Mouse (Mus musculus): ENCODE data around the gene Tenm2. TPM values are rescaled to one million over a fixed set of nuclear protein-coding genes. Genes with fewer than 3 reads are reported as not detected.

Tenm2 gene
- polyA plus RNA-seq, 1 experiment = 0.01 TPM

GRCm38 (mm10) chr11:36488666-36489065 lies 747.1 kb downstream of the Tenm2 start:
- H3K4me3 ChIP-seq (replicated peaks) = no peak overlapping the region
- no peaks in the 10 kb centered on the region for H3K36me3 ChIP-seq (replicated peaks; ENCODE audit: low read length)
- peaks cover 4% of the 10 kb centered on the region; the same call in 1 of the 2 replicates for H3K9me3 ChIP-seq
- no peaks in the 10 kb centered on the region for H3K27me3 ChIP-seq (replicated peaks)
- H3K4me1 ChIP-seq = no peaks in the 10 kb centered on the region
- TF ChIP-seq FLI1 (IDR thresholded peaks at IDR 0.05; ENCODE audit: low read length) (no peak), GATA1 (IDR thresholded peaks at IDR 0.05; ENCODE audit: borderline replicate concordance, low read length) (no peak)

GRCm38 (mm10) chr11:36486092-36486491 lies 749.7 kb downstream of the Tenm2 start:
- Histone ChIP-seq H3K4me3 (replicated peaks) (no peak overlapping the region), H3K9me3 (peaks cover 4% of the 10 kb centered on the region), H3K4me1 (no peaks in the 10 kb centered on the region), H3K36me3 (replicated peaks; ENCODE audit: low read length) (no peaks in the 10 kb centered on the region), H3K27me3 (replicated peaks) (no peaks in the 10 kb centered on the region)
- TF ChIP-seq FLI1 (IDR thresholded peaks at IDR 0.05; ENCODE audit: low read length) (no peak), GATA1 (IDR thresholded peaks at IDR 0.05; ENCODE audit: borderline replicate concordance, low read length) (no peak)

GRCm38 (mm10) chr11:36484466-36485069 lies 751.2 kb downstream of the Tenm2 start:
- H3K27me3 ChIP-seq (replicated peaks) = no peaks in the 10 kb centered on the region
- H3K36me3 ChIP-seq (replicated peaks; ENCODE audit: low read length) = no peaks in the 10 kb centered on the region
- no peak overlapping the region for H3K4me3 ChIP-seq (replicated peaks)
- no peaks in the 10 kb centered on the region for H3K4me1 ChIP-seq
- H3K9me3 ChIP-seq = peaks cover 4% of the 10 kb centered on the region
- TF ChIP-seq FLI1 (IDR thresholded peaks at IDR 0.05; ENCODE audit: low read length) (no peak), GATA1 (IDR thresholded peaks at IDR 0.05; ENCODE audit: borderline replicate concordance, low read length) (no peak)

DNA sequence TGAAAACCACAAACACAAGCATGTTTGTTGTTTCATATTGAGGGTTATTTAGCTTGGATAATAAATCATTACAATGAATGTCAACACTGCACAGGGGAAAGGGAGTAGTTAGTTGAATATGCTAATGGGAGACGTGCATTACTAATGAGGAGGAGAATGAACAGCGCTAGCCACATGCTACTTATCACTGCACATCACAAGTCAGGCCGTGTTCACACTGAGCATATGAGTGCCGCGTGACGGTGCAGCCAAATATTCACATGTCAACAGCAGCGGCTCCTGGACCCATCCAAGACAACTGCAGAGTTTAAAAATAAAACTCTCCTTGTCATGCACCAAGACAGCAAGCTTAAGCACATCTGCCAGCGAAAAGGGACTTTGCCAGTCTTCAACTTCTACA lies 753.6 kb downstream of the Tenm2 start:
- H3K4me3 ChIP-seq (replicated peaks) = no peak overlapping the region
- no peak for TF ChIP-seq FLI1 (IDR thresholded peaks at IDR 0.05; ENCODE audit: low read length)
- no peak for TF ChIP-seq GATA1 (IDR thresholded peaks at IDR 0.05; ENCODE audit: borderline replicate concordance, low read length)
- H3K27me3 ChIP-seq (replicated peaks) = no peaks in the 10 kb centered on the region
- H3K36me3 ChIP-seq (replicated peaks; ENCODE audit: low read length) = no peaks in the 10 kb centered on the region
- H3K4me1 ChIP-seq = no peaks in the 10 kb centered on the region
- H3K9me3 ChIP-seq = peaks cover 4% of the 10 kb centered on the region

- Histone ChIP-seq H3K4me3 (replicated peaks) (no peak overlapping the region), H3K4me1 (no peaks in the 10 kb centered on the region), H3K9me3 (peaks cover 4% of the 10 kb centered on the region), H3K36me3 (replicated peaks; ENCODE audit: low read length) (no peaks in the 10 kb centered on the region), H3K27me3 (replicated peaks) (no peaks in the 10 kb centered on the region)
- TF ChIP-seq FLI1 (IDR thresholded peaks at IDR 0.05; ENCODE audit: low read length) (no peak), GATA1 (IDR thresholded peaks at IDR 0.05; ENCODE audit: borderline replicate concordance, low read length) (no peak)
Measured at GRCm38 (mm10) chr11:36481524-36481923, 754.2 kb downstream of the Tenm2 start.

- H3K4me1 ChIP-seq = no peaks in the 10 kb centered on the region
- TF ChIP-seq FLI1 (IDR thresholded peaks at IDR 0.05; ENCODE audit: low read length) (no peak), GATA1 (IDR thresholded peaks at IDR 0.05; ENCODE audit: borderline replicate concordance, low read length) (no peak)
- peaks cover 4% of the 10 kb centered on the region for H3K9me3 ChIP-seq
- no peaks in the 10 kb centered on the region for H3K36me3 ChIP-seq (replicated peaks; ENCODE audit: low read length)
- no peaks in the 10 kb centered on the region for H3K27me3 ChIP-seq (replicated peaks)
- no peak overlapping the region for H3K4me3 ChIP-seq (replicated peaks)
Measured at GRCm38 (mm10) chr11:36481086-36481485, 754.7 kb downstream of the Tenm2 start.

GRCm38 (mm10) chr11:36469811-36470551 lies 765.8 kb downstream of the Tenm2 start:
- Histone ChIP-seq H3K9me3 (peaks cover 8% of the 10 kb centered on the region; the same call in 1 of the 2 replicates), H3K4me3 (replicated peaks) (no peak overlapping the region), H3K27me3 (replicated peaks) (no peaks in the 10 kb centered on the region), H3K36me3 (replicated peaks; ENCODE audit: low read length) (no peaks in the 10 kb centered on the region), H3K4me1 (no peaks in the 10 kb centered on the region)
- TF ChIP-seq GATA1 (IDR thresholded peaks at IDR 0.05; ENCODE audit: borderline replicate concordance, low read length) = no peak
- TF ChIP-seq FLI1 (IDR thresholded peaks at IDR 0.05; ENCODE audit: low read length) = no peak

DNA sequence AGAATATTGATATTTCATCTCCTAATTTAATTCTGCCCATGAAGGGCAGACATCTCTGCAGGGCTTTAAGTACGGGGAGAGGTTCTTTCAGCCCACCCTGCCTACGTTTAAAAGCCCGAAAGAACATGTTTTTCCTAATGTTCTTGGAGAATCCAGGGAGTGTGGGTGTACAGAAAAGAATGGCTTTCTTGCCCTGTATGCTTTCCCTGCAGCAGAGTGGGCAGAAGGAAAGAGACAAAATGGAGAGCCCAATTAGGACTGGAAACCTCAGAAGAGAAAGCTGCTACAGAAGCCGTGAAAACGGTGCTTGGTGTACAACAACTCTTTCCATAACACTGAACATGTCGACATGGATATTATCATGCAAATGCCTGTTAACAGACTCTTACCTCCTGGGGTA lies 777.3 kb downstream of the Tenm2 start:
- H3K4me3 ChIP-seq (replicated peaks) = no peak overlapping the region
- no peaks in the 10 kb centered on the region for H3K4me1 ChIP-seq
- H3K9me3 ChIP-seq = 0 out of 2 replicates have a peak, but pooled peaks cover 9% of the 10 kb centered on the region
- no peaks in the 10 kb centered on the region for H3K36me3 ChIP-seq (replicated peaks; ENCODE audit: low read length)
- H3K27me3 ChIP-seq (replicated peaks) = no peaks in the 10 kb centered on the region
- TF ChIP-seq GATA1 (IDR thresholded peaks at IDR 0.05; ENCODE audit: borderline replicate concordance, low read length) (no peak), FLI1 (IDR thresholded peaks at IDR 0.05; ENCODE audit: low read length) (no peak)

GRCm38 (mm10) chr11:36454076-36454475 lies 781.7 kb downstream of the Tenm2 start:
- Histone ChIP-seq H3K9me3 (0 out of 2 replicates have a peak, but pooled peaks cover 12% of the 10 kb centered on the region), H3K36me3 (replicated peaks; ENCODE audit: low read length) (no peaks in the 10 kb centered on the region), H3K4me1 (no peaks in the 10 kb centered on the region), H3K27me3 (replicated peaks) (no peaks in the 10 kb centered on the region), H3K4me3 (replicated peaks) (no peak overlapping the region)
- no peak for TF ChIP-seq GATA1 (IDR thresholded peaks at IDR 0.05; ENCODE audit: borderline replicate concordance, low read length)
- TF ChIP-seq FLI1 (IDR thresholded peaks at IDR 0.05; ENCODE audit: low read length) = no peak

DNA sequence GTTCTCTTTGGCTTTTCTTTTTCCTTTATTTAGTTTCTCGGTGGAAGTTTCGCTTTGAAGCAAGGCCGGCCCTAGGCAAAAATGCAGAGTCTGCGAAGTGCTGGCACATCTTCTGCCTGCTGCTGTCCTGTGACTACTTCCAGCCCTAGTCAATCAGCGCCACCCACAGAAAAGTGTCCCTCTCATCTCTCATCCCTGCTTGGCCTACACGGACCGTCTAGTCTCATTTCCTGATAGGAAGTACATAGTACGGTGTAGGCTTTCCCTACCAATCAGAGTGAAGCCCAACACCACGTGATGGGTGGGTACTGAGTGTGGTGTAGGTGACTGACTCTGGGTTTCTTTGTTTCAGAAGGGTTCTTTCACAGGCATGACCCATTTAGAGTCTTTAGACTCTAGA lies 783.3 kb downstream of the Tenm2 start:
- Histone ChIP-seq H3K9me3 (peaks cover 12% of the 10 kb centered on the region; the same call in 1 of the 2 replicates), H3K4me3 (replicated peaks) (no peak overlapping the region), H3K27me3 (replicated peaks) (no peaks in the 10 kb centered on the region), H3K4me1 (no peaks in the 10 kb centered on the region), H3K36me3 (replicated peaks; ENCODE audit: low read length) (no peaks in the 10 kb centered on the region)
- TF ChIP-seq FLI1 (IDR thresholded peaks at IDR 0.05; ENCODE audit: low read length) = no peak
- TF ChIP-seq GATA1 (IDR thresholded peaks at IDR 0.05; ENCODE audit: borderline replicate concordance, low read length) = no peak
